Mouse (Mus musculus): ENCODE measurements around the gene Actr2.
A peak's percentile ranks its signal among the peaks of the same experiment; 100 is the strongest.
"Not testable (repeated sequence)": the region's sequence is repeated elsewhere in the genome, so short reads cannot be mapped to it uniquely, and the experiment has no call there.

Actr2 gene

DNA sequence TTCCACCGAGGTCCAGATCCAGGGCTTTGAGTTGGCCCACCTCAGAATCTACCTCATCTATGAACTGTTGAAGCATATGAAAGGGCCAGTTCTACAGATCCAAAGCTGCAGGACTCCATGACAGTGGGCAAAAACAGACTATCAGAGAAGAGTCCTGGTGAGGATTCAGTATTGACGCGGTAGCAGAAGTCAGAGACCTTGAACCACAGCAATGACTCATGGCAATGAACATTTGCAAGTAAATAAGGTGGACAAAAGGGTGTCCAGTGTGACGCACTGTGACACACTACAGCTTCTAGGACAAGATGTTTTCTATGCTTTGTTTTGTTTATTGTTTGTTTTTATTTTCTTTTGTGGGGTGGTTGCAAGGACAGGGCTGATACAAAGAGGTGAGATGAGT is 4.0 kb upstream of the Actr2 start:
- DNase-seq (ENCODE audit: low spot score in 2 of 2), result no peak

- DNase-seq (ENCODE audit: low spot score in 2 of 2), result no peak
Measured at GRCm38 (mm10) chr11:20116030-20116551, 3.4 kb upstream of the Actr2 start.

- DNase-seq (ENCODE audit: low spot score in 2 of 2), result peak; percentile 84 to 91
Measured at GRCm38 (mm10) chr11:20112006-20112740, 540 bp downstream of the Actr2 start.

- DNase-seq (ENCODE audit: low spot score in 2 of 2), result no peak
Measured at GRCm38 (mm10) chr11:20108151-20108550, 4.6 kb downstream of the Actr2 start.

DNA sequence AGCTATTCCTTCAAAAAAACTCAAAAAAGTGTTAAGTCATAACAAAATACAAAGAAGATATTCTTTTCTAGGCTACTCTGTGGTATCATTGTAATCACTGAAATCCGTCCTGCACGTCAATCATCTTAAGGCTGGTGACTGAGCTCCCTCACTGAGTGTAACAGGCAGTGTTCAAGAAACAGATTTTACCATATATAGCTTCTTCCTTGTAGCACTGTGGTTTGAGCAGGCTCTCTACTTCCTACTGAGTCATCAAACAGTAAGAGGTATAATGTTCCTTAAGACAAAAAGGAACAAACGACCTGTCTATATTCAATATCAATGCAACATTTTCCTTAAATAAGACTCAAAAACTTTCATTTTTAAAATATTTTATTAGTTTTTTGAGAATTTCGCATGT is 5.0 kb downstream of the Actr2 start:
- DNase-seq (ENCODE audit: low spot score in 2 of 2), result peak; percentile 31 to 56

GRCm38 (mm10) chr11:20106946-20107345 is 5.8 kb downstream of the Actr2 start:
- DNase-seq (ENCODE audit: low spot score in 2 of 2), result no peak

DNA sequence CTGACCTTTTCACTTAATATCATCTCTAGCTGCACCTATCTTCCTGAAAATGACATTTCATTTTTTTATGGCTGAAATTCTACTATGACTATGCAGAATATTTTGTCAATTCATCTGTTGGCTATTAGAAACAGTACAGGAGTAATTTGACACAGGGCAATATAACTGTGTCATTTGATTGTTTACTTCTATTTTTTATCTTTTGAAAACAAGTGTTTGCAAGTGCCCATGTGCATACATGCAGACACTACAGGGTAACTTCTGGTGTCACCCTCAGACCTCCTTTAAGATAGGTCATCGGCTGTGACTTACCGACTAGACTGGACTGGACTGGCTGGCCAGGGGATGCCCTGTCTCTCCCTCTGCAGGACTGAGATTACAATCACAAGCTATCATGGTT is 8.8 kb downstream of the Actr2 start:
- no peak for DNase-seq (ENCODE audit: low spot score in 2 of 2)

DNA sequence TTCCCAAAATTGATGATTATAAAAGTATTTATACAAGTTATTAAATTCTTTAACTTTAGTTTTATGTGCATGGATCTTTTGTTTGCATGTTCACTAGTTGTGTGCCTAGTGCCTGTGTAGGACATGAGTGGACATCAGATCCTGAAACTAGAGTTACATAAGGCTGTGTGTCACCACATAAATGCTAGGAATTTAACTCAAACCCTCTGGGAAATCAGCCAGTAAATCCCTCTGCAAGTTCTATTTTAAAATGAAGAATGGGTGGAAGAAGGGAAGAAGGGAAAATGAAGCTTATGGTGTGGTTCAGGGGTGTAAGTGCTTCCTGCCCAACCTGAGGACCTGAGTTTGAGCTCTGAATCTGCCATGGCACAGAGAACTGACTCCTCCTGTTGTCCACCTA is 26.4 kb downstream of the Actr2 start:
- DNase-seq (ENCODE audit: low spot score in 2 of 2), result no peak

DNA sequence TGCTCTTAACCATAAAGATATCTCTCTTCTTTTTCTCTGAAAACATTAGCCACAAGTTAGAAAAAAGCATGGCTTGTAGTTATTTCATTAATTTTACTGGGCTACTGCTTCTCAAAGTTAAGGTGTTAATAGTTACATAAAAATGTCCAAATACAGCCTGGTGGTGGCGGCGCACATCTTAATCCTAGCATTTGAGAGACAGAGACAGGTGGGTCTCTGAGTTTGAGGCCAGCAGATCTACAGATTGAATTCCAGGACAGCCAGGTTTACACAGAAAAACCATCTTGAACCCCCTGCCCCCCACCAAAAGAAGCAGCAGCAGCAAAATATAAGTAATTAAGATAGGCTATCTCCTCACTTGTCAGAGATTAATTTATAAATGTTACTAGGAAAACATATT is 27.1 kb downstream of the Actr2 start:
- DNase-seq (ENCODE audit: low spot score in 2 of 2), result no peak

- DNase-seq (ENCODE audit: low spot score in 2 of 2), result no peak
Measured at GRCm38 (mm10) chr11:20075415-20075814, 37.3 kb downstream of the Actr2 start.

DNA sequence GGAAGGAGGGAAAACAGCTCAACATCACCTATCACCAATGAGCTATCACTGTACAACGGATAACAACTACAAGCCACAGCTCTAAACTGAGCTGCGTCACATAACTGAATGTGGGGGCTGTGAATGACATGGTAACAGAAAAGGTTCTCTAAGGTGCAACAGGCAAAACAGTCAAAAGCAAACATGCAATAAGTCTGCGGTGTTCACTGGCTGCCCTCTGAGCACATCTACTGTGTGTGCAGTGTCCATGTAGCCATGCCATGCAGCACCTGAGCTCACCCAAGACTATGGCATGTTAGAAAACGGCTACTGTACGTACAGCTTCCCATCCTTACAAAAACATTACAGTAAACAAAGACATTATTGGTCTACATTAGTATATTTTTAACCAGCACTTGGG is 39.9 kb downstream of the Actr2 start:
- no peak for DNase-seq (ENCODE audit: low spot score in 2 of 2)

DNA sequence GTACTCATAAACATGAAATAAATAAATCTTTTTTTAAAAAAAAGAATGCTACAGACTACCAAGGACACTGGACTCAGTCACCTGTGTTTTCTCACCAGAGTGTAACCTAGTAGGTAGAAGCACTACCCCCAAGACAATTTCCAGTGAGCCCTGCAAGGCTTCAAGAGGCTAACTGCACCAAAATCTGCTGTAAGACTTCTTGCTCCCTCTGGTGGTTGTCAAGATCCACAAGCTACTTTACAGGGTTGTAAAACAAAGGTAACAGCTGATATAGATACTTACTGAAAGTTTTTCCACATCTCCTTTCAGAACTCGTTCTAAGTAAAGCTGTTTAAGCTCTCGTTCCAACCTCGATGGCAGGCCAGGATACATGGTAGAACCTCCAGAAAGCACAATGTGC is 40.5 kb downstream of the Actr2 start:
- peak; percentile 5 to 14 for DNase-seq (ENCODE audit: low spot score in 2 of 2)

DNA sequence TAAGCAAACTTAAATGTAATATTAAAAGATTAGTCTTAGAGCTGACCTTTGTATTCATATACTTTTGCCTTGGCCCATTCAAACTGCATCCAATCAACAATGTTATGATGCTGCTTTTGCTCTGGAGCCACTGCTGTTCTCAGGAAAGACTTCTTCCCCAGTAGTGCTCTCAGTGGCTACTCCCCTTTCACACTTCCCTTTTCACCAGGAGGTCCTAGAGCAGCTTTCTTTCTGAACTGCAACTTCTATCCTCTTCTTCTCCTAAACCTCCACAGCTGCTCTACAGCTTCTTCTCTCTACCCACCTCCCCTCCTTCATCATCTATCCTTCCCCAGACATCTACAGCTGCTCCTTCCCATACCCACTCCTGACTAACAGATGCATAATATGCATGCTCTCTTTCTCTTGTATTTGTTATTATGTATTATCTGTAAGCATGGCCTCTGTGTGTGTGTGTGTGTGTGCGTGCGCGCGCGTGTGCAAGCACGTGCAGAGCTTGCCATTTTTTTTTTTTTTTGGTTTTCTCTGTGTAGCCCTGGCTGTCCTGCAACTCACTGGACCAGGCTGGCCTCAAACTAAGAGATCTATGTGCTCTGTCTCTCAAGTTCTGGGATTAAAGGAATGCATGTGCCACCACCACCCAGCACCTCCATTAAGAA is 44.2 kb downstream of the Actr2 start:
- no peak for DNase-seq (ENCODE audit: low spot score in 2 of 2)

DNA sequence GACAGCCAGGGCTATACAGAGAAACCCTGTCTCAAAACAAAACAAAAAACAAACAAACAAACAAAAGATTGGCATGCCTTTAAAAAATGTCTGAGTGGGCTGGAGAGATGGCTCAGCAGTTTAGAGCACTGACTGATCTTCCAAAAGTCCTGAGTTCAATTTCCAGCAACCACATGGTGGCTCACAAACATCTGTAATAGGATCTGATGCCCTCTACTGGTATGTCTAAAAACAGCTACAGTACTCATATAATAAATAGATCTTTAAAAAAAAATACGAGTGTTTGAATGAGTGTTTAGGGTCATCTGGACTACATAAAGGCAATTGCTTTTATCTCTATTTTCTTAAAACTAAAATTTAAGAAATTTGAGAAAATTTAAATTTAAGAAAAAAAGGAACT is 45.2 kb downstream of the Actr2 start:
- DNase-seq (ENCODE audit: low spot score in 2 of 2), result no peak

GRCm38 (mm10) chr11:20066106-20066505 is 46.6 kb downstream of the Actr2 start:
- DNase-seq (ENCODE audit: low spot score in 2 of 2), result no peak

- no peak for DNase-seq (ENCODE audit: low spot score in 2 of 2)
Measured at GRCm38 (mm10) chr11:20064926-20065325, 47.8 kb downstream of the Actr2 start.

DNA sequence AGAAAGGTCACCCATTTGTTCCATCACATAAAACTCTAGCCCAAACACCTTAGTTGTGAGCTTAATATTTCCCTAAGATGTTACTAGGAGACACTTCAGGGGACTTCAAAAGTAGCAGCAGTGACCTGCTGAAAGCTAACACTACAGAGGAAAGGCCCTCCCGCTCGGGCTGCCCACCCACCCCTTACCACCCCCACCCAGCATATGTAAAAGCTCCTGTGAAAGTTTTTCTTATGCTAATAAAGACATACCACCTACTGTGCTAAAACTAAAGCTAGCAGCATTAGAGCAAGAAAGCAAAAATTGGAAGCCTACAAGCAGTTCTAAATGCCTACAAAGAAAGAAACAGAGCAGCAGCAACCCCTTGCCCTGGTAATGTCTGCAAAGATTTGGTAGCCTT is 48.6 kb downstream of the Actr2 start:
- not testable (repeated sequence) for DNase-seq (ENCODE audit: low spot score in 2 of 2)

DNA sequence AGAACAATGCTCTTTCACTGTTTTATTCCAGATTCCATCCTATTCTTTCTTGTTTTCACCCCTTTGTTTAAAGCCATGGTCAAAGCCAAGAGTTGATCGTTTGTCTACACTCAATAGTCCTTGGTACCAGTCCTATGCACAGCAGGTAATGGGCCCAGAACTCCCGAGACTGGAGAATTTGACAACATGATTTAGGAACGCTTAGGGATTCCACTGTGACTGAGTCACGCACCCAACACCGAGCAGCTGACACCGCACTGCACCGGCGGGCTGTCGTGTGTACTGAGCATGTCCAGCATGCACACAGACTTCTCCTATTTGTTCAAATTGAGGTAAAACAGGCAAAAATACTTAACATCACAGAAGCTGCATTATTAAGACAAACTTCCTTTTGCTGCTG is 49.9 kb downstream of the Actr2 start:
- DNase-seq (ENCODE audit: low spot score in 2 of 2), result not testable (repeated sequence)

GRCm38 (mm10) chr11:20059736-20060135 is 53.0 kb downstream of the Actr2 start:
- DNase-seq (ENCODE audit: low spot score in 2 of 2), result no peak

DNA sequence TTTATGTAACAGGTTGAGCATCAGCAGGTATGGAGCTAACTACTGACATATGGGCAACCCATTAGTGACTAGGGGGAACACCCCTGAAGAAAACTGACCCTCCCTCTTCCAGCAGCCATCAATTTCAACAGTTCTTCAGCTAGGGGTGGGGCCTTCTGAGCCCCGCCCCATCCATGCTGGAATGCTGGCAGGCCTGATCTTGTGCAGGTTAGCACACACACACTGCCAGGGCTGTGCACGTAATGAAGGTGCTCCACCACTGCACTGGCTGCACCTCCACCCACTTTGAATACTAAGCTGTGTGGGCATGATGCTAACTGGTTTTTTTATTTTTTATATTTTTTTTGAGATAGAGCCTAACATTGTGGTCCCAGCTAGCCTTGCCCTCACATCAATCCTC is 55.3 kb downstream of the Actr2 start:
- no peak for DNase-seq (ENCODE audit: low spot score in 2 of 2)

DNA sequence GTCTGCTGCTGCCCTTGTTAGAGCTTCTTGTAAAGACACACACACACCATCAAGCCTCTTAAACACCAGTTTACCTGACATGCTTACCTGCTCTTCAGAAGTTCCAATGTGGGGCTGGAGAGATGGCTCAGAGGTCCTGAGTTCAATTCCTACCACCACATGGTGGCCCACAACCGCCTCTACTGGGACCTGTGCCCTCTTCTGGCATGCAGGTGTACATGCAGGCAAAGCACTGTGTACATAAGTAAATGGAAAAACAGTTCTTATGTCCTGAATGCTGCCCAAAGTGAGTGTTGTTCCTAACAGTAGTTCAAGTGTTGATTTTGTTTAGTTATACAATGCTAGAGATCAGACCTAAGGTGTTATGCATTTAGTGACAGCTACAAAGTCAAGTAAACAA is 56.5 kb downstream of the Actr2 start:
- no peak for DNase-seq (ENCODE audit: low spot score in 2 of 2)

- no peak for DNase-seq (ENCODE audit: low spot score in 2 of 2)
Measured at GRCm38 (mm10) chr11:20054617-20055016, 58.1 kb downstream of the Actr2 start.

- no peak for DNase-seq (ENCODE audit: low spot score in 2 of 2)
Measured at GRCm38 (mm10) chr11:20053951-20054350, 58.8 kb downstream of the Actr2 start.

Measured in natural killer cell, adult 2 months (primary cell).